Mouse (Mus musculus) E14TG2a.4 (cell line): ENCODE measurements around the gene Shmt2.

Experiments
- CTCF ChIP-seq: conservative IDR thresholded peaks from 2 replicates; pipeline ENCODE4 v1.5.1; 2014; ENCODE audit warnings: low read length
- NANOG ChIP-seq: IDR thresholded peaks from 2 replicates; pipeline ENCODE4 v1.6.1; 2014; ENCODE audit warnings: borderline replicate concordance, low read length, mixed read lengths
- POU5F1 ChIP-seq: IDR thresholded peaks from 2 replicates; pipeline ENCODE4 v1.6.1; 2014; ENCODE audit warnings: low read length, borderline replicate concordance

- TF ChIP-seq CTCF: no peak; the same call in 1 of the 2 replicates
- no peak for TF ChIP-seq NANOG
- no peak for TF ChIP-seq POU5F1
These were observed 41.1 kb downstream of the Shmt2 start for GRCm38 (mm10) chr10:127480833-127481813.
